Mouse (Mus musculus): Measurements from ENCODE around the gene Insl3.

DNA sequence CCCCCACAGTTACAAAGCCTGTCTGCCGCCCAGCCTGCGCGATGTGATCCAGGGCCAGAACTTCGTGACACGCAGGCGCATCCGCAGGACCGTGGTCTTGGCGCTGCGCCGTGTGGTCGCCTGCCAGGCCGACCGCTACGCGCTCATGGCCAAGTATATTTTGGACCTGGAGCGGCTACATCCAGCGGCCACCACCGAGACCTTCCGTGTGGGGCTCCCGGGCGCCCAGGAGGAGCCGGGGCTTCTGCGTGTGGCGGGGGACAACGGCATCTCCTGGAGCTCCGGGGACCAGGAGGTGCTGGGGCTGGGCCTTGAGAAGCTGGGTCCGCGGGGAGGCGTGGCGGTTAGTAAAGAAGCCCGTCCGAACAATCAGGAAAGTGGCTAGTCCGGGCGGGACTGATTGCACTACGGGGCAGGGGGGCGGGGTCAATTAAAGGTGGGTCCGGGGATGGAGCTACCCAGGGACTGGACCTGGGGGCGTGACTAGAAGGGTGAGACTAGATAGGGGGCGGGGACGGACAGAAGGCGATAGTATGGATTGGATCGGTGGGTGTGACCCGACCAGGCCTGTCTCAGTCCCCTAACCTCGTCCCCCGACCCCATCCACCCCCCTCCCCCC is 9.4 kb upstream of the Insl3 start:
- no peak for TF ChIP-seq POLR2A (IDR thresholded peaks at IDR 0.05; ENCODE audit: low read depth, low read length)
- no peak for TF ChIP-seq CTCF (conservative IDR thresholded peaks at IDR 0.05; ENCODE audit: insufficient read depth, insufficient read length, low read depth, low read length)

All from kidney, adult 2 months (tissue).